Mouse (Mus musculus) ES-Bruce4 (cell line): ENCODE results near the gene Rmnd5a.

Source experiments
- CTCF ChIP-seq: IDR thresholded peaks from one replicate; pipeline ENCODE4 v1.8.1; 2011; ENCODE audit warnings: low read depth, low read length
- EP300 ChIP-seq: IDR thresholded peaks from 2 replicates; pipeline ENCODE4 v1.6.1; 2011; ENCODE audit warnings: low read depth, low read length; ENCODE audit not compliant: insufficient read depth
- POLR2A ChIP-seq: IDR thresholded peaks from one replicate; pipeline ENCODE4 v1.8.1; 2011; ENCODE audit warnings: low read length; ENCODE audit not compliant: insufficient read depth

- TF ChIP-seq EP300 (no peak), CTCF (no peak), POLR2A (no peak)
These were observed 86.7 kb downstream of the Rmnd5a start for GRCm38 (mm10) chr6:71353722-71354121.
